ENCODE assay signal across 9 mouse cellular contexts in genomic region chr12:36380806-36381205, GRCm38 (mm10). TPM values are rescaled to one million over a fixed set of nuclear protein-coding genes. Genes with fewer than 3 reads are reported as not detected.
A peak's percentile ranks its signal among the peaks of the same experiment; 100 is the strongest.
DNase-seq lines count a peak whose midpoint lies in the region; ATAC-seq and TF ChIP-seq lines count a peak whose summit lies in the region.
"Had no signal": no experiment of that assay in that cellular context is flagged by ENCODE, and none has a peak within 500 bp of the region (broad histone marks: within the 10 kb centered on the region; RNA-seq: fewer than 3 reads in every experiment).

No protein-coding gene starts in this region.

- peak overlapping the region; percentile 52; the same call in 1 of the 2 replicates for H3K27ac ChIP-seq in cerebellum, adult 2 months (ENCODE audit: insufficient read depth, low read length)
- H3K27ac ChIP-seq in neural tube, embryonic 15.5 days (replicated peaks) = no peak overlapping the region

- H3K4me1 ChIP-seq in cerebellum, adult 2 months (ENCODE audit: control insufficient read depth, insufficient read depth, low read length) = peaks cover 6% of the 10 kb centered on the region; the same call in 1 of the 2 replicates
- peaks cover 18% of the 10 kb centered on the region for H3K4me1 ChIP-seq in neural tube, embryonic 15.5 days

- TF ChIP-seq CTCF in cerebellum, adult 2 months (IDR thresholded peaks at IDR 0.05; ENCODE audit: borderline replicate concordance, insufficient read depth, low read depth, low read length) = no peak

- no peak for TF ChIP-seq POLR2A in cerebellum, adult 2 months (IDR thresholded peaks at IDR 0.05; ENCODE audit: borderline replicate concordance, insufficient read depth, low read length)

- WGBS in cerebellum, adult 2 months = 71% methylated on average over 5 of the region's 5 CpGs
- WGBS in neural tube, embryonic 15.5 days = 26% methylated on average over 5 of the region's 5 CpGs

- DNase-seq in cerebellum, adult 2 months = peak; percentile 6 to 21
- DNase-seq in cerebellum, adult 11 months = no peak
- DNase-seq in retina, embryonic 14.5 days (ENCODE audit: low spot score) = peak; percentile 27
- DNase-seq in retina, postnatal 1 day = no peak
- DNase-seq in kidney, postnatal 4 days = peak; percentile 10 to 23
- no peak for DNase-seq in thymus, postnatal 25 days
- DNase-seq in frontal cortex, postnatal 14 days (ENCODE audit: low spot score in 2 of 2) = no peak

- no peak overlapping the region for H3K4me3 ChIP-seq in cerebellum, adult 2 months (replicated peaks; ENCODE audit: insufficient read depth, low read depth, low read length)
- H3K4me3 ChIP-seq in neural tube, embryonic 15.5 days (replicated peaks) = no peak overlapping the region

- no peaks in the 10 kb centered on the region for H3K9me3 ChIP-seq in neural tube, embryonic 15.5 days (replicated peaks)
- H3K9me3 ChIP-seq: embryonic facial prominence, embryonic 12.5 days had no signal

- H3K36me3 ChIP-seq in neural tube, embryonic 15.5 days = no peaks in the 10 kb centered on the region
- H3K36me3 ChIP-seq: embryonic facial prominence, embryonic 12.5 days had no signal

- no peak overlapping the region for H3K9ac ChIP-seq in neural tube, embryonic 15.5 days (replicated peaks)

- no peak for ATAC-seq in neural tube, embryonic 15.5 days (ENCODE audit: low FRiP score)

- peak overlapping the region; percentile 85 for H3K4me2 ChIP-seq in neural tube, embryonic 15.5 days

- no peaks in the 10 kb centered on the region for H3K27me3 ChIP-seq in cerebellum, adult 2 months (ENCODE audit: control insufficient read depth, insufficient read depth, low read length)
- no peaks in the 10 kb centered on the region for H3K27me3 ChIP-seq in neural tube, embryonic 15.5 days (replicated peaks)
- H3K27me3 ChIP-seq: embryonic facial prominence, embryonic 12.5 days had no signal

RNA-seq across cellular contexts. Expression of gene Ispd, which starts 0.4 kb away (rescaled TPM):
- polyA plus RNA-seq in cerebellum, adult 2 months (2012; rRNA removed) = 6.6 and 7.3 TPM in 2 replicates
- 15.3 and 15.7 TPM in 2 replicates for polyA plus RNA-seq in neural tube, embryonic 15.5 days (2015; fragmentation: Nextera tagmentation; extraction: Ambion mirVana)

RNA-seq across cellular contexts. Expression of gene D630036H23Rik, which starts 1.2 kb away (rescaled TPM):
- 0.54 and 0.59 TPM in 2 replicates for polyA plus RNA-seq in cerebellum, adult 2 months (2012; rRNA removed)
- 1.8 and 3.1 TPM in 2 replicates for polyA plus RNA-seq in neural tube, embryonic 15.5 days (2015; fragmentation: Nextera tagmentation; extraction: Ambion mirVana)

Comparison
In these comparisons a context has a peak if more than half of its experiments do, and no peak if none do; other contexts are left out.
1. DNase-seq: peak in cerebellum, adult 2 months (2 of 2), retina, embryonic 14.5 days (single experiment) and kidney, postnatal 4 days (2 of 2); none in cerebellum, adult 11 months (single experiment), retina, postnatal 1 day (single experiment), thymus, postnatal 25 days (single experiment) and frontal cortex, postnatal 14 days (0 of 2).